Mouse (Mus musculus): Measurements from ENCODE around the gene Sfn.
A peak's percentile ranks its signal among the peaks of the same experiment; 100 is the strongest.

DNA sequence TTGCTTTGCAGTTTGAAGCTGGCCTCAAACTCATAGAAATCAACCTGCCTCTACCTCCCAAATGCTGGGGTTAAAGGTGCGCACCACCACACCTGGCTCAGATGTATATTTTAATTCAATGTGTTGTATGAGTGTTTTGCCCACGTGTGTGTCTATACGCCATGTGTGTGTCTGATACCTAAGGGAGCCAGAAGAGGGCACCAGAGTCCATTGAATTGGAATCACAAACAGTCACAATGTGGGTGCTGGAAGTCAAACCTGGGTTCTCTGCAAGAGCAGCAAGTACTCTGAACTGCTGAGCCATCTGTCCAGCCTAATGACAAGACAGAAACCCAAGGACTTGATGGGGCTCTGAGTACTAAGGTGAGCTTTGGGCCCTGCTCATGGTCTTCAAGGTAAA is 43.2 kb upstream of the Sfn start:
- TF ChIP-seq CTCF (IDR thresholded peaks at IDR 0.05; ENCODE audit: borderline replicate concordance, extremely low read depth, insufficient read depth, insufficient read length) (peak; percentile 12; the same call in 1 of the 2 replicates), POLR2A (IDR thresholded peaks at IDR 0.05; ENCODE audit: borderline replicate concordance, extremely low read depth, insufficient read depth, insufficient read length, poor library complexity, severe bottlenecking) (no peak)
